Mouse (Mus musculus) layer of hippocampus, adult 2 months (tissue): Measurements from ENCODE around the gene Plagl1. TPM values are rescaled to one million over a fixed set of nuclear protein-coding genes. Genes with fewer than 3 reads are reported as not detected.
"Not testable (repeated sequence)": the region's sequence is repeated elsewhere in the genome, so short reads cannot be mapped to it uniquely, and the experiment has no call there.

Source experiments
- DNase-seq, 2 experiments: peaks; one replicate each; pipeline ENCODE4 v3.0.0; 2022; ENCODE audit warnings: low spot score in 2 of 2
- H3K27ac ChIP-seq: fragments of 200-600 bp; 2 replicates; pipeline ENCODE4 v1.8.1; 2022
- H3K4me3 ChIP-seq: fragments of 200-600 bp; 2 replicates; pipeline ENCODE4 v1.8.1; 2022; ENCODE audit warnings: mild to moderate bottlenecking
- CTCF ChIP-seq: fragments of 200-600 bp; conservative IDR thresholded peaks from 2 replicates; pipeline ENCODE4 v1.8.1; 2022; ENCODE audit warnings: antibody characterized with exemption, mild to moderate bottlenecking, moderate library complexity
- long read RNA-seq, 2 experiments: library from polyadenylated mRNA; stranded (forward); transcript quantifications; one replicate each; pipeline ENCODE4 v2.0.0; 2021; ENCODE audit warnings: borderline mapping rate in 2 of 2
- total RNA-seq, 2 experiments: library from RNA; stranded (reverse); gene quantifications; 2 replicates each; pipeline ENCODE4 v1.2.3; 2021

The Plagl1 gene
- 10 to 100 TPM; 14.1 to 17.4 TPM for total RNA-seq
- long read RNA-seq, experiment 1, partial matches to known transcripts = 2 of 3 reads
- long read RNA-seq, experiment 1, other reads (novel, unspliced or antisense) = 1 of 3 reads
- long read RNA-seq, experiment 2, partial matches to known transcripts = 2 of 4 reads
- long read RNA-seq, experiment 2, other reads (novel, unspliced or antisense) = 2 of 4 reads

GRCm38 (mm10) chr10:13060021-13060668, at the start of gene Plagl1:
Gene Plagl1, plus strand, starts transcription at chr10:13060504.
- no peak within 1 kb of the TSS for H3K27ac ChIP-seq
- no peak for TF ChIP-seq CTCF
- peak within 1 kb of the TSS; percentile 40 for H3K4me3 ChIP-seq
- no peak for DNase-seq

GRCm38 (mm10) chr10:13014026-13014425, 46.3 kb upstream of the Plagl1 start:
- Histone ChIP-seq H3K27ac (no peak overlapping the region), H3K4me3 (no peak overlapping the region)
- no peak for DNase-seq
- TF ChIP-seq CTCF = no peak

- peak; percentile 74 to 85 for DNase-seq
- no peak overlapping the region for H3K27ac ChIP-seq
- no peak overlapping the region for H3K4me3 ChIP-seq
- TF ChIP-seq CTCF = peak; percentile 95
Observed at GRCm38 (mm10) chr10:13016573-13016972, 43.7 kb upstream of the Plagl1 start.

- peak; percentile 86 for TF ChIP-seq CTCF
- H3K4me3 ChIP-seq = no peak overlapping the region
- H3K27ac ChIP-seq = no peak overlapping the region
- peak; percentile 41 to 49 for DNase-seq
Observed at GRCm38 (mm10) chr10:13018510-13018909, 41.8 kb upstream of the Plagl1 start.

- DNase-seq = no peak
- TF ChIP-seq CTCF = no peak
Observed at GRCm38 (mm10) chr10:13019026-13019425, 41.3 kb upstream of the Plagl1 start.

GRCm38 (mm10) chr10:13022103-13022502, 38.2 kb upstream of the Plagl1 start:
- no peak for DNase-seq
- TF ChIP-seq CTCF = no peak
- Histone ChIP-seq H3K4me3 (no peak overlapping the region), H3K27ac (no peak overlapping the region)

More at GRCm38 (mm10) chr10:13019026-13019425, 41.3 kb upstream of the Plagl1 start:
- Histone ChIP-seq H3K27ac (no peak overlapping the region), H3K4me3 (no peak overlapping the region)

GRCm38 (mm10) chr10:13023985-13024384, 36.3 kb upstream of the Plagl1 start:
- H3K4me3 ChIP-seq, H3K27ac ChIP-seq, DNase-seq: not testable (repeated sequence)

- Histone ChIP-seq H3K4me3 (no peak overlapping the region), H3K27ac (no peak overlapping the region)
- no peak for DNase-seq
- no peak for TF ChIP-seq CTCF
Observed at GRCm38 (mm10) chr10:13027702-13028101, 32.6 kb upstream of the Plagl1 start.

GRCm38 (mm10) chr10:13028215-13028614, 32.1 kb upstream of the Plagl1 start:
- TF ChIP-seq CTCF = no peak
- H3K4me3 ChIP-seq = no peak overlapping the region
- no peak overlapping the region for H3K27ac ChIP-seq
- DNase-seq = no peak

- Histone ChIP-seq H3K4me3 (no peak overlapping the region), H3K27ac (no peak overlapping the region)
- TF ChIP-seq CTCF = no peak
Observed at GRCm38 (mm10) chr10:13029416-13029815, 30.9 kb upstream of the Plagl1 start.

GRCm38 (mm10) chr10:13035270-13035669, 25.0 kb upstream of the Plagl1 start:
- Histone ChIP-seq H3K27ac (no peak overlapping the region), H3K4me3 (no peak overlapping the region)
- no peak for TF ChIP-seq CTCF

More at GRCm38 (mm10) chr10:13029416-13029815, 30.9 kb upstream of the Plagl1 start:
- no peak for DNase-seq

GRCm38 (mm10) chr10:13039637-13040174, 20.6 kb upstream of the Plagl1 start:
- no peak overlapping the region for H3K27ac ChIP-seq
- no peak for TF ChIP-seq CTCF
- no peak overlapping the region for H3K4me3 ChIP-seq
- DNase-seq = no peak

More at GRCm38 (mm10) chr10:13035270-13035669, 25.0 kb upstream of the Plagl1 start:
- no peak for DNase-seq

GRCm38 (mm10) chr10:13044659-13045058, 15.6 kb upstream of the Plagl1 start:
- peak; percentile 73 to 78 for DNase-seq
- no peak for TF ChIP-seq CTCF
- peak overlapping the region; percentile 61 for H3K27ac ChIP-seq
- 0 out of 2 replicates have a peak overlapping the region, but pooled peaks have one; percentile 11 for H3K4me3 ChIP-seq

- H3K4me3 ChIP-seq = no peak overlapping the region
- no peak for DNase-seq
Observed at GRCm38 (mm10) chr10:13047816-13048215, 12.5 kb upstream of the Plagl1 start.

More at GRCm38 (mm10) chr10:13047816-13048215, 12.5 kb upstream of the Plagl1 start:
- TF ChIP-seq CTCF = no peak
- H3K27ac ChIP-seq = no peak overlapping the region
